Mouse (Mus musculus): ENCODE data around the gene C1qtnf1. TPM values are rescaled to one million over a fixed set of nuclear protein-coding genes. Genes with fewer than 3 reads are reported as not detected.

C1qtnf1 gene
- polyA plus RNA-seq, 1 experiment from 2014 or later, result 4.4 TPM

DNA sequence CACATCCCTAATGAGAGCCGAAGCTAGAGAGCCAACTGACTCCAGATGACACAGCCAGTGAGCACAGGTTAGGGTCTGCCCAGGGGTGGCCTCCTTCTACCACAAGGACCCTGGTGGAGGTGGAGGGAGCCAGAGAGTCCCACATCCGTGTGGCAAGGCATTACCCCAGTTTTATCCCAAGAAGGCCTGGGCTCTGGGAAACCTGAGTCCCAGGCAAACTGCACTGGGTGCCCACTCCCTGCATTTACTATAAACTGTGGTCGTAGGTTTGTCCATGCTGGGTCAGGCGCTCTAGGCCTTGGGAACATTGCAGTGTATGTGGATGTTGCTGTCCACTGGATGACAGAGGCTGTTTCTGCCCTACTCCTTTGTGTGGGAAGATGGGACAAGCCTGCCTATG lies 26.8 kb upstream of the C1qtnf1 start:
- H3K4me3 ChIP-seq (ENCODE audit: low read length), result no peak overlapping the region
- no peak for ATAC-seq
- peak overlapping the region; percentile 44; the same call in 1 of the 2 replicates for H3K27ac ChIP-seq (ENCODE audit: low read depth, low read length)
- H3K27me3 ChIP-seq (replicated peaks; ENCODE audit: control insufficient read depth, insufficient read depth, low read length), result no peaks in the 10 kb centered on the region
- H3K4me1 ChIP-seq (ENCODE audit: control insufficient read depth, insufficient read depth, low read depth, low read length), result no peaks in the 10 kb centered on the region; the same call in 1 of the 2 replicates
- WGBS, result 81% methylated on average over 4 of the region's 4 CpGs
- no peak overlapping the region; the same call in 1 of the 2 replicates for H3K9ac ChIP-seq (ENCODE audit: low read depth, low read length)
- no peaks in the 10 kb centered on the region; the same call in 1 of the 2 replicates for H3K36me3 ChIP-seq (ENCODE audit: control insufficient read depth, insufficient read depth, low read length)
- H3K9me3 ChIP-seq (ENCODE audit: control insufficient read depth, low read length), result no peaks in the 10 kb centered on the region
- no peak overlapping the region for H3K4me2 ChIP-seq (ENCODE audit: low read length)

GRCm38 (mm10) chr11:118401760-118402280 lies 26.2 kb upstream of the C1qtnf1 start, which contains the start of gene Lgals3bp:
TSS of gene Lgals3bp (minus strand) at chr11:118402092.
- Histone ChIP-seq H3K4me1 (ENCODE audit: control insufficient read depth, insufficient read depth, low read depth, low read length) (no peaks in the 10 kb centered on the region; the same call in 1 of the 2 replicates), H3K9me3 (ENCODE audit: control insufficient read depth, low read length) (no peaks in the 10 kb centered on the region), H3K4me3 (ENCODE audit: low read length) (no peak within 1 kb of the TSS), H3K36me3 (ENCODE audit: control insufficient read depth, insufficient read depth, low read length) (peaks cover 3% of the 10 kb centered on the region), H3K4me2 (ENCODE audit: low read length) (no peak within 1 kb of the TSS), H3K27ac (ENCODE audit: low read depth, low read length) (peak within 1 kb of the TSS; percentile 44), H3K9ac (ENCODE audit: low read depth, low read length) (peak within 1 kb of the TSS; percentile 47), H3K27me3 (replicated peaks; ENCODE audit: control insufficient read depth, insufficient read depth, low read length) (no peaks in the 10 kb centered on the region)
- peak; percentile 76 for ATAC-seq
- WGBS, result 53% methylated on average over 7 of the region's 7 CpGs

DNA sequence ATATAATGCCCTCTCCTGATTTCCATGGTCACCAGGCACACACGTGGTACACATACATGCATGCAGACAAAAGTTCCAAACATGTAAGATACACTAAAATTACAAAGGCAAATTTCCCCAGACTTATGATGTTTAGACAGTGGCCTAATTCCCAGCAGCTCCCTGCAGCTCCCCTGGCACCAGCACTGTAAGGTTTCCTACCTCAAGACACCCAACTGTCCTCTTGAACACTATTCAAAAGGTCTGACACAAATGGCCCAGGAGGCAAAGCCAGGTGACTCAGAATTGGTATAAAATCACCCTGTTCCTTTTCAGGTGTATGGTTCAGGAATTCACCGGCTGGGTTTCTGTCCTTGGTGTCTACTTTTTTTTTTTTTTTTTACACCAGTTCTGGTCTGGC lies 24.8 kb upstream of the C1qtnf1 start:
- 91% methylated on average over 2 of the region's 2 CpGs for WGBS
- Histone ChIP-seq H3K9ac (ENCODE audit: low read depth, low read length) (no peak overlapping the region; the same call in 1 of the 2 replicates), H3K9me3 (ENCODE audit: control insufficient read depth, low read length) (no peaks in the 10 kb centered on the region), H3K4me1 (ENCODE audit: control insufficient read depth, insufficient read depth, low read depth, low read length) (no peaks in the 10 kb centered on the region; the same call in 1 of the 2 replicates), H3K4me3 (ENCODE audit: low read length) (no peak overlapping the region), H3K27me3 (replicated peaks; ENCODE audit: control insufficient read depth, insufficient read depth, low read length) (no peaks in the 10 kb centered on the region), H3K36me3 (ENCODE audit: control insufficient read depth, insufficient read depth, low read length) (peaks cover 9% of the 10 kb centered on the region), H3K4me2 (ENCODE audit: low read length) (no peak overlapping the region), H3K27ac (ENCODE audit: low read depth, low read length) (no peak overlapping the region)
- no peak for ATAC-seq

- Histone ChIP-seq H3K27ac (ENCODE audit: low read depth, low read length) (no peak overlapping the region), H3K4me3 (ENCODE audit: low read length) (no peak overlapping the region), H3K9ac (ENCODE audit: low read depth, low read length) (no peak overlapping the region), H3K9me3 (ENCODE audit: control insufficient read depth, low read length) (no peaks in the 10 kb centered on the region), H3K27me3 (replicated peaks; ENCODE audit: control insufficient read depth, insufficient read depth, low read length) (no peaks in the 10 kb centered on the region), H3K36me3 (ENCODE audit: control insufficient read depth, insufficient read depth, low read length) (peaks cover 15% of the 10 kb centered on the region), H3K4me1 (ENCODE audit: control insufficient read depth, insufficient read depth, low read depth, low read length) (no peaks in the 10 kb centered on the region; the same call in 1 of the 2 replicates), H3K4me2 (ENCODE audit: low read length) (no peak overlapping the region)
- no peak for ATAC-seq
- WGBS, result 71% methylated on average over 6 of the region's 6 CpGs
These were observed 23.8 kb upstream of the C1qtnf1 start for GRCm38 (mm10) chr11:118403951-118404899.

DNA sequence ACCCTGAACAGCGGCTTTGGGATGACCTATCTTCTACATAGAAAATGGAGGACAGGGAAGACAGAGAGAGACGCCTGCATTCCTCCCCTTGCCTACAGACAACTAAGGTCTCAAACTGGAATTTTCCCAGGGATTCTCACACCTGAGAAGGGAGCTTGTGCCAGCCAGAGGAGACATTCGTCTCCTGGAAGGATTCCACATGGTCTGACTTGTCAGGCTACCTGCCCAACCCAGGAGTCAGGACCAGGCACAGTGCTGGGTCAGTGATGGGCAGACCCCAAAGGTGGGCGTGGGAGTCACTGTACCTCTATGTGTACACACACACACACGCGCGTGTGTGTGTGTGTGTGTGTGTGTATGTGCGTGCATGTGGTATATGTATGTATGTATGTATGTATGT lies 22.7 kb upstream of the C1qtnf1 start:
- H3K27ac ChIP-seq (ENCODE audit: low read depth, low read length), result no peak overlapping the region
- H3K36me3 ChIP-seq (ENCODE audit: control insufficient read depth, insufficient read depth, low read length), result peaks cover 15% of the 10 kb centered on the region
- no peak overlapping the region for H3K9ac ChIP-seq (ENCODE audit: low read depth, low read length)
- no peak for ATAC-seq
- no peaks in the 10 kb centered on the region for H3K27me3 ChIP-seq (replicated peaks; ENCODE audit: control insufficient read depth, insufficient read depth, low read length)
- H3K4me1 ChIP-seq (ENCODE audit: control insufficient read depth, insufficient read depth, low read depth, low read length), result no peaks in the 10 kb centered on the region; the same call in 1 of the 2 replicates
- no peak overlapping the region for H3K4me3 ChIP-seq (ENCODE audit: low read length)
- no peak overlapping the region for H3K4me2 ChIP-seq (ENCODE audit: low read length)
- H3K9me3 ChIP-seq (ENCODE audit: control insufficient read depth, low read length), result no peaks in the 10 kb centered on the region
- 92% methylated on average over 8 of the region's 8 CpGs for WGBS

GRCm38 (mm10) chr11:118406521-118406920 lies 21.5 kb upstream of the C1qtnf1 start:
- Histone ChIP-seq H3K4me3 (ENCODE audit: low read length) (no peak overlapping the region), H3K4me2 (ENCODE audit: low read length) (no peak overlapping the region), H3K27me3 (replicated peaks; ENCODE audit: control insufficient read depth, insufficient read depth, low read length) (no peaks in the 10 kb centered on the region), H3K27ac (ENCODE audit: low read depth, low read length) (no peak overlapping the region), H3K9ac (ENCODE audit: low read depth, low read length) (no peak overlapping the region), H3K9me3 (ENCODE audit: control insufficient read depth, low read length) (no peaks in the 10 kb centered on the region), H3K4me1 (ENCODE audit: control insufficient read depth, insufficient read depth, low read depth, low read length) (no peaks in the 10 kb centered on the region; the same call in 1 of the 2 replicates), H3K36me3 (ENCODE audit: control insufficient read depth, insufficient read depth, low read length) (peaks cover 17% of the 10 kb centered on the region)
- 88% methylated on average over 5 of the region's 5 CpGs for WGBS
- ATAC-seq, result no peak

GRCm38 (mm10) chr11:118407318-118407910 lies 20.6 kb upstream of the C1qtnf1 start:
- Histone ChIP-seq H3K27ac (ENCODE audit: low read depth, low read length) (no peak overlapping the region), H3K4me2 (ENCODE audit: low read length) (no peak overlapping the region), H3K4me3 (ENCODE audit: low read length) (no peak overlapping the region), H3K9me3 (ENCODE audit: control insufficient read depth, low read length) (no peaks in the 10 kb centered on the region), H3K36me3 (ENCODE audit: control insufficient read depth, insufficient read depth, low read length) (peaks cover 17% of the 10 kb centered on the region), H3K27me3 (replicated peaks; ENCODE audit: control insufficient read depth, insufficient read depth, low read length) (no peaks in the 10 kb centered on the region), H3K9ac (ENCODE audit: low read depth, low read length) (no peak overlapping the region), H3K4me1 (ENCODE audit: control insufficient read depth, insufficient read depth, low read depth, low read length) (no peaks in the 10 kb centered on the region)
- ATAC-seq, result no peak
- WGBS, result 85% methylated on average over 23 of the region's 23 CpGs

DNA sequence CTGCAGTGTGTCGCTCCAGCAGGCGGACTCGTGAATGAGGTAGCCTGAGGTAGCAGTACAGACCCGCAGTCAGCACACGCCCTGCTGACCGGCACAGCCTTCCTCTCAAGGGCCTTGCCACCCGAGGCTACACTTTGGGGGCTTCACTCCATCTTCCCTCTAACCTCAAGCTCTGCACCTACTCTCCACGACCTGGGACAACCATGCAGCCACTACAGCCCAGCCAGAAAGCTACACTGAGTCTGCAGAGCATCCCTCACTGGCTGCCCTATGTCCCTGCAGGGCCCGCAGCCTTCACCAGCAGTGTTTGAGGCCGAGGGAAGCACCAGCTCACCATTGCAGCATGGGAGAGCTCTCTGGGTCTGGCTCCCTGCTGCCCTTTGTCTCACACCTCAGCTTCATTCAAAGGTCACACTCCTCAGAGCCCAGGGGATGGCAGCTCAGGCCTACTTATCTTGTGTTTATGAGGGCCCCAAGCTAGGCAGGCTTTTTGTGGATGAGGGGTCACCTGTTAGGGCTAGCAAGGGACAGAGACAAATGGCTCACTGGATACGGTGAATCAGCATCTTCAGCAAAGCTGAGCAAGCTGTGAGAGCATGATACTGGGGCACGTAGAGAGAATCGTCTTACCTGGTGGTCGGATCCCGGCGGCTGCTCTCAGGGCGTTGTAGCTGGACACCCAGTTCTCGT lies 19.8 kb upstream of the C1qtnf1 start:
- Histone ChIP-seq H3K36me3 (ENCODE audit: control insufficient read depth, insufficient read depth, low read length) (peaks cover 17% of the 10 kb centered on the region), H3K9ac (ENCODE audit: low read depth, low read length) (no peak overlapping the region), H3K4me2 (ENCODE audit: low read length) (no peak overlapping the region), H3K9me3 (ENCODE audit: control insufficient read depth, low read length) (no peaks in the 10 kb centered on the region), H3K27me3 (replicated peaks; ENCODE audit: control insufficient read depth, insufficient read depth, low read length) (no peaks in the 10 kb centered on the region), H3K27ac (ENCODE audit: low read depth, low read length) (no peak overlapping the region), H3K4me3 (ENCODE audit: low read length) (no peak overlapping the region), H3K4me1 (ENCODE audit: control insufficient read depth, insufficient read depth, low read depth, low read length) (peaks cover 3% of the 10 kb centered on the region; the same call in 1 of the 2 replicates)
- no peak for ATAC-seq
- WGBS, result 85% methylated on average over 18 of the region's 18 CpGs

Data from hindbrain, embryonic 16.5 days (tissue).